Mouse (Mus musculus) kidney, postnatal 4 days (tissue): ENCODE measurements around the gene Gm19935.

ENCODE experiments used
- DNase-seq, 2 experiments: peaks; one replicate each; pipeline ENCODE4 v3.0.0; 2021; ENCODE audit warnings: mixed read lengths in 2 of 2

Gm19935 gene

GRCm38 (mm10) chr8:90828987-90829740, 12.0 kb upstream of the Gm19935 start:
- no peak for DNase-seq

- DNase-seq, result peak; percentile 98 to 99
Measured at GRCm38 (mm10) chr8:90828181-90828986, 11.2 kb upstream of the Gm19935 start, which contains the start of gene Chd9. TSS of gene Chd9 (plus strand) at chr8:90828352.

GRCm38 (mm10) chr8:90825459-90825871, 8.3 kb upstream of the Gm19935 start:
- peak; percentile 40 to 62 for DNase-seq

- DNase-seq, result peak in 1 of 2 experiments; percentile 36
Measured at GRCm38 (mm10) chr8:90822443-90822842, 5.2 kb upstream of the Gm19935 start.

- DNase-seq, result no peak
Measured at GRCm38 (mm10) chr8:90820321-90820696, 3.1 kb upstream of the Gm19935 start.

GRCm38 (mm10) chr8:90819561-90820320, 2.5 kb upstream of the Gm19935 start:
- no peak for DNase-seq

- DNase-seq, result peak; percentile 32 to 36
Measured at GRCm38 (mm10) chr8:90816061-90816882, 921 bp downstream of the Gm19935 start.

- no peak for DNase-seq
Measured at GRCm38 (mm10) chr8:90813602-90814320, 3.4 kb downstream of the Gm19935 start.

GRCm38 (mm10) chr8:90799473-90799872, 17.7 kb downstream of the Gm19935 start:
- peak; percentile 26 to 51 for DNase-seq

- DNase-seq, result peak; percentile 85 to 90
Measured at GRCm38 (mm10) chr8:90794990-90795861, 22.0 kb downstream of the Gm19935 start.

GRCm38 (mm10) chr8:90793710-90794109, 23.5 kb downstream of the Gm19935 start:
- peak; percentile 86 to 89 for DNase-seq

- DNase-seq, result no peak
Measured at GRCm38 (mm10) chr8:90791616-90792015, 25.6 kb downstream of the Gm19935 start.

- DNase-seq, result no peak
Measured at GRCm38 (mm10) chr8:90769791-90770190, 47.4 kb downstream of the Gm19935 start.
